Comparison of ENCODE assay signal across 11 mouse cellular contexts in genomic region chr7:135609655-135610054, GRCm38 (mm10).
DNase-seq lines count a peak whose midpoint lies in the region; ATAC-seq and TF ChIP-seq lines count a peak whose summit lies in the region.
"Had no signal": no experiment of that assay in that cellular context is flagged by ENCODE, and none has a peak within 500 bp of the region (broad histone marks: within the 10 kb centered on the region; RNA-seq: fewer than 3 reads in every experiment).

No protein-coding gene starts in this region.

- no peaks in the 10 kb centered on the region for H3K4me1 ChIP-seq in kidney, embryonic 14.5 days (ENCODE audit: control insufficient read depth, insufficient read depth, low read length)
- H3K4me1 ChIP-seq in MEL (ENCODE audit: control insufficient read depth in 1 of 2, insufficient read depth in 2 of 2, low read length in 2 of 2): peaks cover 4 to 39% of the 10 kb centered on the region in 2 experiments; a peak in 3 of 4 replicates
- peaks cover 12% of the 10 kb centered on the region; the same call in 1 of the 2 replicates for H3K4me1 ChIP-seq in embryonic facial prominence, embryonic 14.5 days (ENCODE audit: control insufficient read depth, insufficient read depth, low read length)
- H3K4me1 ChIP-seq in liver, embryonic 15.5 days (replicated peaks): peaks cover 34% of the 10 kb centered on the region

- no peak overlapping the region for H3K9ac ChIP-seq in kidney, embryonic 14.5 days (ENCODE audit: low read depth, low read length)
- H3K9ac ChIP-seq in MEL (ENCODE audit: control insufficient read depth, low read depth, low read length, poor library complexity, severe bottlenecking): no peak overlapping the region
- no peak overlapping the region for H3K9ac ChIP-seq in embryonic facial prominence, embryonic 14.5 days (ENCODE audit: low read depth, low read length)
- no peak overlapping the region for H3K9ac ChIP-seq in liver, embryonic 15.5 days
- H3K9ac ChIP-seq: liver, embryonic 14.5 days had no signal

- 43% methylated on average over 7 of the region's 7 CpGs for WGBS in kidney, embryonic 14.5 days
- WGBS in embryonic facial prominence, embryonic 14.5 days: 34% methylated on average over 7 of the region's 7 CpGs
- 56% methylated on average over 7 of the region's 7 CpGs for WGBS in liver, embryonic 15.5 days (ENCODE audit: insufficient replicate concordance)

- no peaks in the 10 kb centered on the region for H3K36me3 ChIP-seq in kidney, embryonic 14.5 days (ENCODE audit: control insufficient read depth, insufficient read depth, low read length)
- H3K36me3 ChIP-seq in MEL (ENCODE audit: control insufficient read depth in 1 of 2, insufficient read depth in 2 of 2, low read length in 2 of 2): peaks cover 0 to 36% of the 10 kb centered on the region in 2 experiments; a peak in 2 of 4 replicates
- no peaks in the 10 kb centered on the region for H3K36me3 ChIP-seq in embryonic facial prominence, embryonic 14.5 days (ENCODE audit: control insufficient read depth, insufficient read depth, low read length)
- no peaks in the 10 kb centered on the region for H3K36me3 ChIP-seq in liver, embryonic 15.5 days (replicated peaks)

- H3K27ac ChIP-seq in kidney, embryonic 14.5 days (ENCODE audit: low read depth, low read length): no peak overlapping the region
- peak overlapping the region; percentile 38; the same call in 1 of the 2 replicates for H3K27ac ChIP-seq in MEL (ENCODE audit: control insufficient read depth, low read depth, low read length)
- no peak overlapping the region; the same call in 1 of the 2 replicates for H3K27ac ChIP-seq in embryonic facial prominence, embryonic 14.5 days (replicated peaks; ENCODE audit: low read depth, low read length)
- H3K27ac ChIP-seq in liver, embryonic 15.5 days (replicated peaks): no peak overlapping the region
- H3K27ac ChIP-seq: liver, embryonic 14.5 days had no signal

- H3K4me3 ChIP-seq in kidney, embryonic 14.5 days (ENCODE audit: low read length): no peak overlapping the region
- H3K4me3 ChIP-seq in MEL (ENCODE audit: control insufficient read depth in 1 of 2, insufficient read depth in 1 of 2, low read depth in 2 of 2, low read length in 2 of 2): no peak overlapping the region
- no peak overlapping the region for H3K4me3 ChIP-seq in embryonic facial prominence, embryonic 14.5 days (ENCODE audit: low read depth, low read length)
- H3K4me3 ChIP-seq in liver, embryonic 15.5 days (replicated peaks): no peak overlapping the region

- no peak overlapping the region for H3K4me2 ChIP-seq in kidney, embryonic 14.5 days (replicated peaks; ENCODE audit: low read depth, low read length)
- H3K4me2 ChIP-seq in embryonic facial prominence, embryonic 14.5 days (ENCODE audit: low read depth, low read length): no peak overlapping the region
- H3K4me2 ChIP-seq in liver, embryonic 15.5 days: peak overlapping the region; percentile 11; the same call in 1 of the 2 replicates

- TF ChIP-seq RAD21 in MEL (IDR thresholded peaks at IDR 0.05; ENCODE audit: low read depth, low read length): no peak

- TF ChIP-seq POLR2A in MEL (IDR thresholded peaks at IDR 0.05; ENCODE audit: control insufficient read depth in 1 of 2, insufficient read depth in 1 of 2, low read depth in 1 of 2, low read length in 2 of 2, poor library complexity in 1 of 2): no peak

- no peaks in the 10 kb centered on the region for H3K79me2 ChIP-seq in MEL (ENCODE audit: control insufficient read depth, insufficient read depth, low read length, poor library complexity)

- no peak for ATAC-seq in kidney, embryonic 14.5 days (ENCODE audit: low FRiP score, low TSS enrichment)
- peak; percentile 11; the same call in 1 of the 2 replicates for ATAC-seq in embryonic facial prominence, embryonic 14.5 days (ENCODE audit: low read depth)
- ATAC-seq in liver, embryonic 15.5 days (ENCODE audit: insufficient read depth): no peak

- intact Hi-C loops in left cerebral cortex, postnatal 36 days (cut with DNase I): no loop called here

- no peak for TF ChIP-seq CTCF in MEL (IDR thresholded peaks at IDR 0.05 in 2 of 3, conservative IDR thresholded peaks at IDR 0.05 in 1 of 3; ENCODE audit: control insufficient read depth in 1 of 3, insufficient read depth in 1 of 3, low read depth in 2 of 3, low read length in 3 of 3, poor library complexity in 1 of 3, severe bottlenecking in 1 of 3)

- TF ChIP-seq EP300 in MEL (IDR thresholded peaks at IDR 0.05; ENCODE audit: low read depth in 1 of 2, low read length in 2 of 2): no peak

- peak; percentile 11 for DNase-seq in kidney, adult 11 months
- DNase-seq in MEL (ENCODE audit: low read depth, low spot score): no peak
- DNase-seq in embryonic facial prominence, embryonic 14.5 days (ENCODE audit: low spot score): peak; percentile 49
- no peak for DNase-seq in c-Kit-positive CD71-positive TER-119-positive erythroid progenitor cells, embryonic 14.5 days (ENCODE audit: low spot score)
- DNase-seq in spleen, adult 12 weeks (ENCODE audit: low spot score): no peak
- DNase-seq in left cerebral cortex, postnatal 36 days (ENCODE audit: low spot score in 2 of 2): no peak
- DNase-seq: right cerebral cortex, postnatal 4 days; thymus, postnatal 4 days had no signal

- no peaks in the 10 kb centered on the region for H3K9me3 ChIP-seq in kidney, embryonic 14.5 days (ENCODE audit: control insufficient read depth, low read length)
- H3K9me3 ChIP-seq in MEL (replicated peaks; ENCODE audit: insufficient read depth, low read length): no peaks in the 10 kb centered on the region
- H3K9me3 ChIP-seq in embryonic facial prominence, embryonic 14.5 days (ENCODE audit: control insufficient read depth, low read length): no peaks in the 10 kb centered on the region
- H3K9me3 ChIP-seq in liver, embryonic 15.5 days (replicated peaks): no peaks in the 10 kb centered on the region

- no peaks in the 10 kb centered on the region for H3K27me3 ChIP-seq in kidney, embryonic 14.5 days (ENCODE audit: control insufficient read depth, insufficient read depth, low read length)
- no peaks in the 10 kb centered on the region for H3K27me3 ChIP-seq in MEL (ENCODE audit: control insufficient read depth in 1 of 2, insufficient read depth in 2 of 2, low read length in 2 of 2)
- no peaks in the 10 kb centered on the region for H3K27me3 ChIP-seq in embryonic facial prominence, embryonic 14.5 days (replicated peaks; ENCODE audit: control insufficient read depth, insufficient read depth, low read length)
- no peaks in the 10 kb centered on the region for H3K27me3 ChIP-seq in liver, embryonic 15.5 days

TF ChIP-seq in MEL, 35 proteins besides CTCF, POLR2A, EP300 and RAD21:
- TF ChIP-seq ZMIZ1 (IDR thresholded peaks at IDR 0.05; ENCODE audit: low read depth, low read length) (no peak), MAX (IDR thresholded peaks at IDR 0.05; ENCODE audit: low read length) (no peak), ZKSCAN1 (IDR thresholded peaks at IDR 0.05; ENCODE audit: low read depth, low read length) (no peak), E2F4 (IDR thresholded peaks at IDR 0.05; ENCODE audit: borderline replicate concordance, low read depth, low read length) (no peak), TCF12 (IDR thresholded peaks at IDR 0.05; ENCODE audit: low read depth, low read length) (no peak), TBP (IDR thresholded peaks at IDR 0.05; ENCODE audit: low read depth, low read length) (no peak), HCFC1 (IDR thresholded peaks at IDR 0.05; ENCODE audit: low read depth, low read length) (no peak), CHD1 (IDR thresholded peaks at IDR 0.05; ENCODE audit: low read depth, low read length) (no peak), MYC (IDR thresholded peaks at IDR 0.05; ENCODE audit: low read depth, low read length) (no peak), JUND (IDR thresholded peaks at IDR 0.05; ENCODE audit: low read depth, low read length) (no peak), UBTF (IDR thresholded peaks at IDR 0.05; ENCODE audit: borderline replicate concordance, insufficient read depth, low read depth, low read length) (no peak), NELFE (IDR thresholded peaks at IDR 0.05; ENCODE audit: low read depth, low read length) (no peak), MEF2A (IDR thresholded peaks at IDR 0.05; ENCODE audit: extremely low read depth, insufficient replicate concordance, low read depth, low read length, poor library complexity, severe bottlenecking) (no peak), ZNF384 (IDR thresholded peaks at IDR 0.05; ENCODE audit: low read depth, low read length) (no peak), KAT2A (conservative IDR thresholded peaks at IDR 0.05; ENCODE audit: low read depth, low read length) (no peak), USF2 (IDR thresholded peaks at IDR 0.05; ENCODE audit: borderline replicate concordance in 1 of 2, insufficient read depth in 1 of 2, low read depth in 1 of 2, low read length in 2 of 2) (no peak), MXI1 (IDR thresholded peaks at IDR 0.05; ENCODE audit: low read depth, low read length) (no peak), POLR2AphosphoS5 (IDR thresholded peaks at IDR 0.05; ENCODE audit: borderline replicate concordance, low read depth, low read length) (no peak)

Comparison
In these comparisons a context has a peak if more than half of its experiments do, and no peak if none do; other contexts are left out.
1. DNase-seq: peak in kidney, adult 11 months (single experiment) and embryonic facial prominence, embryonic 14.5 days (single experiment); none in MEL (single experiment), c-Kit-positive CD71-positive TER-119-positive erythroid progenitor cells, embryonic 14.5 days (single experiment), spleen, adult 12 weeks (single experiment) and left cerebral cortex, postnatal 36 days (0 of 2).